Comparison of ENCODE assay signal across 19 mouse cellular contexts in the genomic region with DNA sequence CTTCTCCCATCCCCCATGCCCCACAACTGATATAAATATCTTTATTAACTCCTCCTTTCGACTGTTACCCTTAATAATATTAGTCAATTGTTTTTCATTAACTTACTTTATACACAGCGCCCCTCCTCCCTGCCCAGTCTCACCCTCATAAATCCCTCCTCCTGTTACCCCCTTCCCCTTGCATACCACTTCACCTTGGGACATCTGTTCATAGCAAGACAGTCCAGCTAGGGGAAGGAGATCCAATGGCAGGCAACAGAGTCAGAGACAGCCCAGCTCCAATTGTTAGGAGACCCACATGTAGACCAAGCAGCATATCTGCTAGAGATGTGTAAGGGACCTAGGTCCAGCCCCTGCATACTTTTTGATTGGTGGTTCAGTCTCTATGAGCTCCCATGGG. TPM values are rescaled to one million over a fixed set of nuclear protein-coding genes. Genes with fewer than 3 reads are reported as not detected.
DNase-seq lines count a peak whose midpoint lies in the region; ATAC-seq and TF ChIP-seq lines count a peak whose summit lies in the region.
"Had no signal": no experiment of that assay in that cellular context is flagged by ENCODE, and none has a peak within 500 bp of the region (broad histone marks: within the 10 kb centered on the region; RNA-seq: fewer than 3 reads in every experiment).

No protein-coding gene starts in this region.

- H3K9ac ChIP-seq in intestine, embryonic 14.5 days (ENCODE audit: low read length) = no peak overlapping the region
- H3K9ac ChIP-seq in intestine, embryonic 16.5 days (ENCODE audit: low read depth, low read length) = no peak overlapping the region
- no peak overlapping the region for H3K9ac ChIP-seq in lung, embryonic 14.5 days
- H3K9ac ChIP-seq: heart, embryonic 13.5 days; hindbrain, embryonic 15.5 days had no signal

- H3K4me2 ChIP-seq in intestine, embryonic 14.5 days (ENCODE audit: low read length) = no peak overlapping the region
- H3K4me2 ChIP-seq in intestine, embryonic 16.5 days (ENCODE audit: low read depth, low read length) = no peak overlapping the region
- H3K4me2 ChIP-seq in lung, embryonic 14.5 days = no peak overlapping the region
- H3K4me2 ChIP-seq: heart, embryonic 13.5 days; hindbrain, embryonic 15.5 days had no signal

- no peaks in the 10 kb centered on the region for H3K9me3 ChIP-seq in intestine, embryonic 14.5 days (ENCODE audit: control insufficient read depth, low read length)
- H3K9me3 ChIP-seq in intestine, embryonic 16.5 days (ENCODE audit: control insufficient read depth, low read length) = no peaks in the 10 kb centered on the region
- no peaks in the 10 kb centered on the region for H3K9me3 ChIP-seq in lung, embryonic 14.5 days (ENCODE audit: low read depth, low read length)
- H3K9me3 ChIP-seq: heart, embryonic 13.5 days; hindbrain, embryonic 15.5 days had no signal

- no peak overlapping the region for H3K27ac ChIP-seq in intestine, embryonic 14.5 days (ENCODE audit: low read depth)
- no peak overlapping the region for H3K27ac ChIP-seq in intestine, embryonic 16.5 days (ENCODE audit: low read length)
- no peak overlapping the region for H3K27ac ChIP-seq in lung, embryonic 14.5 days (ENCODE audit: low read depth)
- H3K27ac ChIP-seq: heart, embryonic 13.5 days; hindbrain, embryonic 15.5 days had no signal

- H3K4me3 ChIP-seq in intestine, embryonic 14.5 days (ENCODE audit: low read depth, low read length) = no peak overlapping the region
- H3K4me3 ChIP-seq in intestine, embryonic 16.5 days (ENCODE audit: low read length) = no peak overlapping the region
- H3K4me3 ChIP-seq in lung, embryonic 14.5 days (ENCODE audit: low read depth, low read length) = no peak overlapping the region
- H3K4me3 ChIP-seq: heart, embryonic 13.5 days; hindbrain, embryonic 15.5 days had no signal

- H3K36me3 ChIP-seq in intestine, embryonic 14.5 days (ENCODE audit: control insufficient read depth, insufficient read depth, low read length) = no peaks in the 10 kb centered on the region
- no peaks in the 10 kb centered on the region for H3K36me3 ChIP-seq in intestine, embryonic 16.5 days (ENCODE audit: control insufficient read depth, insufficient read depth, low read length)
- no peaks in the 10 kb centered on the region for H3K36me3 ChIP-seq in lung, embryonic 14.5 days (ENCODE audit: insufficient read depth)
- H3K36me3 ChIP-seq: heart, embryonic 13.5 days; hindbrain, embryonic 15.5 days had no signal

- 73% methylated on average over 2 of the region's 2 CpGs for WGBS in intestine, embryonic 14.5 days
- WGBS in intestine, embryonic 16.5 days = 70% methylated on average over 2 of the region's 2 CpGs
- WGBS in lung, embryonic 14.5 days = 71% methylated on average over 2 of the region's 2 CpGs

- TF ChIP-seq CTCF in lung, embryonic 14.5 days (IDR thresholded peaks at IDR 0.05; ENCODE audit: low read depth) = no peak

- no peaks in the 10 kb centered on the region for H3K4me1 ChIP-seq in intestine, embryonic 14.5 days (replicated peaks; ENCODE audit: control insufficient read depth, insufficient read depth, low read length)
- H3K4me1 ChIP-seq in intestine, embryonic 16.5 days (ENCODE audit: control insufficient read depth, insufficient read depth, low read length) = peaks cover 5% of the 10 kb centered on the region; the same call in 1 of the 2 replicates
- H3K4me1 ChIP-seq in lung, embryonic 14.5 days (ENCODE audit: insufficient read depth) = no peaks in the 10 kb centered on the region
- H3K4me1 ChIP-seq: hindbrain, embryonic 15.5 days had no signal

- ATAC-seq in intestine, embryonic 14.5 days (replicated peaks; ENCODE audit: low FRiP score, low TSS enrichment, low read depth) = peak; percentile 63
- no peak; the same call in 1 of the 2 replicates for ATAC-seq in intestine, embryonic 16.5 days
- ATAC-seq in lung, embryonic 14.5 days (ENCODE audit: insufficient read depth) = peak; percentile 23; the same call in 1 of the 2 replicates
- ATAC-seq in inflammation-experienced regulatory T-cells, adult 6 months = peak; percentile 12
- ATAC-seq: forebrain, embryonic 16.5 days had no signal

- no peaks in the 10 kb centered on the region for H3K27me3 ChIP-seq in intestine, embryonic 14.5 days (replicated peaks; ENCODE audit: control insufficient read depth, insufficient read depth, low read length)
- H3K27me3 ChIP-seq in intestine, embryonic 16.5 days (replicated peaks; ENCODE audit: control insufficient read depth, insufficient read depth, low read length) = no peaks in the 10 kb centered on the region
- H3K27me3 ChIP-seq in lung, embryonic 14.5 days (ENCODE audit: insufficient read depth, low read length) = no peaks in the 10 kb centered on the region
- H3K27me3 ChIP-seq: CH12.LX; heart, embryonic 13.5 days; hindbrain, embryonic 15.5 days; Patski had no signal

- DNase-seq in intestine, embryonic 14.5 days (ENCODE audit: low spot score) = no peak
- DNase-seq in lung, embryonic 14.5 days = no peak
- no peak for DNase-seq in lung, postnatal 4 days
- peak; percentile 12 for DNase-seq in R1 (ENCODE audit: low read depth, low spot score)
- no peak for DNase-seq in thymus, postnatal 36 days
- DNase-seq: cerebellum, adult 9-11 months; gastrocnemius, postnatal 10 days; heart, postnatal 36 days had no signal

RNA-seq across cellular contexts. Expression of gene Epgn, which starts 11.7 kb away (rescaled TPM):
- polyA plus RNA-seq in intestine, embryonic 14.5 days (2014; fragmentation: Nextera tagmentation; extraction: Ambion mirVana) = 0.09 TPM in 1 of 2 replicates, not detected in the other
- 0.10 TPM in 1 of 2 replicates, not detected in the other for polyA plus RNA-seq in intestine, embryonic 16.5 days (2015; fragmentation: Nextera tagmentation; extraction: Ambion mirVana)
- polyA plus RNA-seq in lung, embryonic 14.5 days (2014; fragmentation: Nextera tagmentation; extraction: Ambion mirVana) = 0.18 TPM in 1 of 2 replicates, not detected in the other
- not detected for polyA plus RNA-seq in inflammation-experienced regulatory T-cells, adult 6 months (2017; shearing (Covaris generic))
- polyA plus RNA-seq: adrenal gland, adult 2 months; forebrain, embryonic 16.5 days had no signal

RNA-seq across cellular contexts. Expression of gene Ereg, which starts 35.5 kb away (rescaled TPM):
- polyA plus RNA-seq in intestine, embryonic 14.5 days (2014; fragmentation: Nextera tagmentation; extraction: Ambion mirVana) = 0.94 and 1.1 TPM in 2 replicates
- polyA plus RNA-seq in intestine, embryonic 16.5 days (2015; fragmentation: Nextera tagmentation; extraction: Ambion mirVana) = 1.3 and 1.5 TPM in 2 replicates
- 0.13 and 0.14 TPM in 2 replicates for polyA plus RNA-seq in lung, embryonic 14.5 days (2014; fragmentation: Nextera tagmentation; extraction: Ambion mirVana)
- polyA plus RNA-seq in inflammation-experienced regulatory T-cells, adult 6 months (2017; shearing (Covaris generic)) = not detected
- polyA plus RNA-seq: adrenal gland, adult 2 months; forebrain, embryonic 11.5 days; forebrain, embryonic 16.5 days; frontal cortex, adult 2 months; hindbrain, embryonic 11.5 days had no signal
